ENCODE assay signal across 8 mouse cellular contexts in the genomic region with DNA sequence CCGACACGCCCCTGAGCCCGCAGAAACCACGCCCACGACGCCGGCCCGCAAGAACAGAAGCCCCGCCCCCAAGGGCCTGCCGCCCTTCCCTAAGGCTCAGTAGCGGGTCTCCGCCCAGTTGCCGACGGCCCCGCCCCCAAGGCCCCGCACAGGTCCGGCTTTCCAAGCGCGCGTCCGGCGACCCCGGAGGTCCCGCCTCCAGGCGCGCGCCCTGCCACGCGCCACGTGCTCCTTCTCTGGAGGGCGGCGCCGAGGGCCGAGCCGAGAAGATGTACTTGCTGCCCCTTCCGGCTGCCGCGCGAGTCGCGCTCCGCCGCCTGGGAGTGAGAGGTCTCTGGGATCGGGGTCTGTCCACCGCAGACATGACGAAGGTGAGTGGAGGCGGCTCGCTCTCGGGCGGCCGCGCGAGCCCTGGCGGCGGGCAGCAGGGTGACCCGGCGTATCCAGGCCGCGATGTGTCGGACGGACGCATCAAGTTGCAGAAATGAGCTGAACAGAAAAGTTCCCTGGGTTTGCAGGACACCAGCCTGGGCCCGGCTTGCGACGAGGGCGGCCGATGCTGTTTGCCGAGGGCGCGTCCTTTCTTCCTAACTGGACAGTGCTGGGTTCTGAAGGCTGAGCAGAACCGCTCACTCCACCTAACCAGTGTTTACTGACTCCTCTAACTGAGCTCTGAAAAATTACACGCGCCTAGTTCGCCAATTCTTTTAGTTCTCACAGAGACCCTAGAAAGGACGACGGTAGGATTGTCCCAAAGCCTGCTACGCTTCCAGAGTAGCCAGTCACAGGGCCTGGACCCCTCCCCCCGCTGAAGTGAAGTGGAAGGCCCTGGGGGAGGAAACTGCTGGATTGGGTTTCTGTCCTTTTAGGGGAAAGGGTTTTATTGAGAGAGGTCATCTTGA. TPM values are rescaled to one million over a fixed set of nuclear protein-coding genes. Genes with fewer than 3 reads are reported as not detected.
DNase-seq lines count a peak whose midpoint lies in the region; ATAC-seq and TF ChIP-seq lines count a peak whose summit lies in the region.

A gene (plus strand): TSS at position 184 of the 902 bp plus-strand sequence.

- peak within 1 kb of the TSS; percentile 87 for H3K9ac ChIP-seq in embryonic facial prominence, embryonic 14.5 days (ENCODE audit: low read depth, low read length)
- peak within 1 kb of the TSS; percentile 84 for H3K9ac ChIP-seq in limb, embryonic 14.5 days (ENCODE audit: low read depth, low read length, severe bottlenecking)
- peak within 1 kb of the TSS; percentile 71 for H3K9ac ChIP-seq in midbrain, postnatal 0 days (replicated peaks; ENCODE audit: low read length, poor library complexity, severe bottlenecking)

- TF ChIP-seq CTCF in midbrain, postnatal 0 days (IDR thresholded peaks at IDR 0.05), result peak; percentile 58

- peak within 1 kb of the TSS; percentile 75 for H3K27ac ChIP-seq in embryonic facial prominence, embryonic 14.5 days (replicated peaks; ENCODE audit: low read depth, low read length)
- peak within 1 kb of the TSS; percentile 3; the same call in 1 of the 2 replicates for H3K27ac ChIP-seq in limb, embryonic 14.5 days (replicated peaks; ENCODE audit: low read depth, low read length)
- no peak within 1 kb of the TSS for H3K27ac ChIP-seq in midbrain, postnatal 0 days (ENCODE audit: low read depth, low read length)

- H3K27me3 ChIP-seq in embryonic facial prominence, embryonic 14.5 days (replicated peaks; ENCODE audit: control insufficient read depth, insufficient read depth, low read length), result no peaks in the 10 kb centered on the region
- H3K27me3 ChIP-seq in limb, embryonic 14.5 days (ENCODE audit: control insufficient read depth, insufficient read depth, low read length), result no peaks in the 10 kb centered on the region
- H3K27me3 ChIP-seq in midbrain, postnatal 0 days (ENCODE audit: insufficient read depth, low read length), result no peaks in the 10 kb centered on the region

- peaks cover 21% of the 10 kb centered on the region for H3K36me3 ChIP-seq in embryonic facial prominence, embryonic 14.5 days (ENCODE audit: control insufficient read depth, insufficient read depth, low read length)
- peaks cover 22% of the 10 kb centered on the region for H3K36me3 ChIP-seq in limb, embryonic 14.5 days (ENCODE audit: control insufficient read depth, insufficient read depth, low read length)
- H3K36me3 ChIP-seq in midbrain, postnatal 0 days (ENCODE audit: insufficient read depth, low read length), result peaks cover 8% of the 10 kb centered on the region

- TF ChIP-seq POLR2A in limb, embryonic 14.5 days (IDR thresholded peaks at IDR 0.05; ENCODE audit: borderline replicate concordance, extremely low read depth, insufficient read depth, insufficient read length), result peak; percentile 80; the same call in 1 of the 2 replicates

- H3K4me3 ChIP-seq in embryonic facial prominence, embryonic 14.5 days (ENCODE audit: low read depth, low read length), result peak within 1 kb of the TSS; percentile 87
- H3K4me3 ChIP-seq in limb, embryonic 14.5 days (replicated peaks; ENCODE audit: low read length), result peak within 1 kb of the TSS; percentile 77
- H3K4me3 ChIP-seq in midbrain, postnatal 0 days (ENCODE audit: low read depth, low read length), result peak within 1 kb of the TSS; percentile 71

- under 1% methylated on average over 50 of the region's 78 CpGs for WGBS in embryonic facial prominence, embryonic 14.5 days
- WGBS in limb, embryonic 14.5 days, result under 1% methylated on average over 77 of the region's 78 CpGs
- under 1% methylated on average over 74 of the region's 78 CpGs for WGBS in midbrain, postnatal 0 days

- peak within 1 kb of the TSS; percentile 81 for H3K4me2 ChIP-seq in embryonic facial prominence, embryonic 14.5 days (ENCODE audit: low read depth, low read length)
- H3K4me2 ChIP-seq in limb, embryonic 14.5 days (replicated peaks; ENCODE audit: low read depth, low read length, severe bottlenecking), result peak within 1 kb of the TSS; percentile 63
- peak within 1 kb of the TSS; percentile 73 for H3K4me2 ChIP-seq in midbrain, postnatal 0 days (ENCODE audit: low read depth, low read length, poor library complexity, severe bottlenecking)

- H3K4me1 ChIP-seq in embryonic facial prominence, embryonic 14.5 days (ENCODE audit: control insufficient read depth, insufficient read depth, low read length), result peaks cover 8% of the 10 kb centered on the region
- peaks cover 11% of the 10 kb centered on the region for H3K4me1 ChIP-seq in limb, embryonic 14.5 days (ENCODE audit: control insufficient read depth, insufficient read depth, low read length)
- 0 out of 2 replicates have a peak, but pooled peaks cover 3% of the 10 kb centered on the region for H3K4me1 ChIP-seq in midbrain, postnatal 0 days (ENCODE audit: insufficient read depth, low read length)

- peak; percentile 95 for ATAC-seq in embryonic facial prominence, embryonic 14.5 days (ENCODE audit: low read depth)
- peak; percentile 92 for ATAC-seq in limb, embryonic 14.5 days (ENCODE audit: low FRiP score, low read depth)
- peak; percentile 96 for ATAC-seq in midbrain, postnatal 0 days (ENCODE audit: low FRiP score)

- no peaks in the 10 kb centered on the region for H3K9me3 ChIP-seq in embryonic facial prominence, embryonic 14.5 days (ENCODE audit: control insufficient read depth, low read length)
- no peaks in the 10 kb centered on the region for H3K9me3 ChIP-seq in limb, embryonic 14.5 days (ENCODE audit: control insufficient read depth, low read length)
- H3K9me3 ChIP-seq in midbrain, postnatal 0 days (ENCODE audit: low read length), result no peaks in the 10 kb centered on the region

- DNase-seq in 3T3-L1 (ENCODE audit: low read depth, low spot score), result peak; percentile 98
- peak; percentile 96 to 99 for DNase-seq in adrenal gland, postnatal 4 days (ENCODE audit: low spot score in 2 of 2)
- DNase-seq in embryonic facial prominence, embryonic 14.5 days (ENCODE audit: low spot score), result peak; percentile 97
- DNase-seq in heart, adult 8-10 months (ENCODE audit: low spot score), result peak; percentile 99
- peak; percentile 100 for DNase-seq in kidney, adult 9 months
- DNase-seq in limb, embryonic 14.5 days (ENCODE audit: low spot score), result peak; percentile 94
- peak; percentile 95 for DNase-seq in midbrain, postnatal 0 days (ENCODE audit: low spot score)
- DNase-seq in spleen, postnatal 14 days (ENCODE audit: low spot score in 2 of 2), result peak; percentile 94 to 95

RNA-seq across cellular contexts. Expression of the gene that starts here (rescaled TPM):
- 10 to 100 TPM; 84.4 to 84.7 TPM for total RNA-seq in adrenal gland, postnatal 4 days (2021)
- 81.5 and 85.1 TPM in 2 replicates for polyA plus RNA-seq in embryonic facial prominence, embryonic 14.5 days (2014; fragmentation: Nextera tagmentation; extraction: Ambion mirVana)
- 100 to 1,000 TPM; 103 to 108 (median 108) TPM for total RNA-seq in heart, adult 8-10 months (2022)
- polyA plus RNA-seq in limb, embryonic 14.5 days (2012; rRNA removed), result 35.9 and 49.2 TPM in 2 replicates
- 68.6 and 70.9 TPM in 2 replicates for polyA plus RNA-seq in limb, embryonic 14.5 days (2014; fragmentation: Nextera tagmentation; extraction: Ambion mirVana)
- total RNA-seq in midbrain, postnatal 0 days (2014; rRNA removed), result 20.9 and 23.9 TPM in 2 replicates
- polyA plus RNA-seq in midbrain, postnatal 0 days (2015; fragmentation: Nextera tagmentation; extraction: Ambion mirVana), result 27.7 and 29.7 TPM in 2 replicates
